Mouse (Mus musculus): ENCODE measurements around the gene Ndufaf2.

Ndufaf2 gene

GRCm38 (mm10) chr13:108158465-108159240, at the start of gene Ndufaf2, which contains the start of gene Ercc8:
TSS of gene Ndufaf2 (minus strand) at chr13:108158623.
TSS of gene Ercc8 (plus strand) at chr13:108158731.
- DNase-seq (ENCODE audit: low spot score in 2 of 2), result peak; percentile 92 to 95

GRCm38 (mm10) chr13:108208090-108208489, 49.7 kb upstream of the Ndufaf2 start:
- no peak for DNase-seq (ENCODE audit: low spot score in 2 of 2)

GRCm38 (mm10) chr13:108207447-108207846, 49.0 kb upstream of the Ndufaf2 start:
- no peak for DNase-seq (ENCODE audit: low spot score in 2 of 2)

GRCm38 (mm10) chr13:108204857-108205256, 46.4 kb upstream of the Ndufaf2 start:
- no peak for DNase-seq (ENCODE audit: low spot score in 2 of 2)

GRCm38 (mm10) chr13:108195474-108195873, 37.1 kb upstream of the Ndufaf2 start:
- DNase-seq (ENCODE audit: low spot score in 2 of 2), result no peak

- peak; percentile 44 to 57 for DNase-seq (ENCODE audit: low spot score in 2 of 2)
These were observed 32.8 kb upstream of the Ndufaf2 start for GRCm38 (mm10) chr13:108191074-108191720.

GRCm38 (mm10) chr13:108187994-108188393, 29.6 kb upstream of the Ndufaf2 start:
- no peak for DNase-seq (ENCODE audit: low spot score in 2 of 2)

- no peak for DNase-seq (ENCODE audit: low spot score in 2 of 2)
These were observed 27.1 kb upstream of the Ndufaf2 start for GRCm38 (mm10) chr13:108185530-108185929.

GRCm38 (mm10) chr13:108184743-108185255, 26.4 kb upstream of the Ndufaf2 start:
- no peak for DNase-seq (ENCODE audit: low spot score in 2 of 2)

- DNase-seq (ENCODE audit: low spot score in 2 of 2), result no peak
These were observed 22.4 kb upstream of the Ndufaf2 start for GRCm38 (mm10) chr13:108180821-108181220.

GRCm38 (mm10) chr13:108179618-108180017, 21.2 kb upstream of the Ndufaf2 start:
- no peak for DNase-seq (ENCODE audit: low spot score in 2 of 2)

- no peak for DNase-seq (ENCODE audit: low spot score in 2 of 2)
These were observed 12.1 kb upstream of the Ndufaf2 start for GRCm38 (mm10) chr13:108170511-108170910.

- no peak for DNase-seq (ENCODE audit: low spot score in 2 of 2)
These were observed 11.6 kb upstream of the Ndufaf2 start for GRCm38 (mm10) chr13:108170002-108170401.

- DNase-seq (ENCODE audit: low spot score in 2 of 2), result no peak
These were observed 6.2 kb upstream of the Ndufaf2 start for GRCm38 (mm10) chr13:108164621-108165020.

- DNase-seq (ENCODE audit: low spot score in 2 of 2), result no peak
These were observed 5.5 kb upstream of the Ndufaf2 start for GRCm38 (mm10) chr13:108163912-108164311.

GRCm38 (mm10) chr13:108159963-108160362, 1.5 kb upstream of the Ndufaf2 start:
- DNase-seq (ENCODE audit: low spot score in 2 of 2), result no peak

- no peak for DNase-seq (ENCODE audit: low spot score in 2 of 2)
These were observed 785 bp upstream of the Ndufaf2 start for GRCm38 (mm10) chr13:108159241-108159575.

GRCm38 (mm10) chr13:108157732-108158464, 525 bp downstream of the Ndufaf2 start:
- DNase-seq (ENCODE audit: low spot score in 2 of 2), result no peak

GRCm38 (mm10) chr13:108157156-108157555, 1.3 kb downstream of the Ndufaf2 start:
- DNase-seq (ENCODE audit: low spot score in 2 of 2), result no peak

- peak in 1 of 2 experiments; percentile 25 for DNase-seq (ENCODE audit: low spot score in 2 of 2)
These were observed 5.6 kb downstream of the Ndufaf2 start for GRCm38 (mm10) chr13:108152650-108153372.

GRCm38 (mm10) chr13:108151782-108152181, 6.6 kb downstream of the Ndufaf2 start:
- no peak for DNase-seq (ENCODE audit: low spot score in 2 of 2)

GRCm38 (mm10) chr13:108144086-108144485, 14.3 kb downstream of the Ndufaf2 start:
- no peak for DNase-seq (ENCODE audit: low spot score in 2 of 2)

All from urinary bladder, postnatal 36 days (tissue).